Mouse (Mus musculus) erythroblast, embryonic 14.5 days (primary cell): Measurements from ENCODE around the gene Chst10. TPM values are rescaled to one million over a fixed set of nuclear protein-coding genes. Genes with fewer than 3 reads are reported as not detected.
A peak's percentile ranks its signal among the peaks of the same experiment; 100 is the strongest.

Experiments
- H3K27me3 ChIP-seq: 2 replicates; pipeline ENCODE4 v1.6.1; 2012; ENCODE audit warnings: inconsistent platforms; ENCODE audit not compliant: control insufficient read depth
- H3K36me3 ChIP-seq: 2 replicates; pipeline ENCODE4 v1.6.1; 2012; ENCODE audit warnings: mild to moderate bottlenecking, inconsistent platforms; ENCODE audit not compliant: control insufficient read depth
- H3K4me1 ChIP-seq: 2 replicates; pipeline ENCODE4 v1.6.1; 2012; ENCODE audit warnings: inconsistent platforms; ENCODE audit not compliant: control insufficient read depth
- H3K4me3 ChIP-seq: replicated peaks from 2 replicates; pipeline ENCODE3; 2012; ENCODE audit warnings: moderate library complexity, mild to moderate bottlenecking, inconsistent platforms
- H3K9me3 ChIP-seq: 2 replicates; pipeline ENCODE4 v1.6.1; 2012; ENCODE audit warnings: low read length, inconsistent platforms, mixed read lengths; ENCODE audit not compliant: control insufficient read depth
- GATA1 ChIP-seq: IDR thresholded peaks from 2 replicates; pipeline ENCODE4 v1.6.1; 2012; ENCODE audit warnings: low read length, inconsistent platforms, mixed read lengths
- TAL1 ChIP-seq: IDR thresholded peaks from 3 replicates; pipeline ENCODE4 v1.6.1; 2012; ENCODE audit warnings: low read length, inconsistent platforms, mixed read lengths
- polyA plus RNA-seq: library from polyadenylated mRNA; stranded (reverse); fragments of >175 nt; gene quantifications from 2 replicates; pipeline ENCODE4 v1.2.3, GENCODE M21; 2012

Gene Chst10
- polyA plus RNA-seq, 1 experiment: 0.02 TPM

- Histone ChIP-seq H3K4me3 (no peak overlapping the region), H3K4me1 (no peaks in the 10 kb centered on the region), H3K36me3 (no peaks in the 10 kb centered on the region), H3K27me3 (no peaks in the 10 kb centered on the region), H3K9me3 (no peaks in the 10 kb centered on the region)
- TF ChIP-seq GATA1 (no peak), TAL1 (no peak)
Measured at GRCm38 (mm10) chr1:38856196-38856595, 41.8 kb downstream of the Chst10 start.

- no peaks in the 10 kb centered on the region for H3K27me3 ChIP-seq
- H3K36me3 ChIP-seq: no peaks in the 10 kb centered on the region
- no peak overlapping the region for H3K4me3 ChIP-seq
- TF ChIP-seq GATA1 (no peak), TAL1 (no peak)
- H3K9me3 ChIP-seq: no peaks in the 10 kb centered on the region
- no peaks in the 10 kb centered on the region for H3K4me1 ChIP-seq
Measured at GRCm38 (mm10) chr1:38852250-38852649, 45.7 kb downstream of the Chst10 start.

- Histone ChIP-seq H3K4me3 (no peak overlapping the region), H3K4me1 (no peaks in the 10 kb centered on the region), H3K36me3 (no peaks in the 10 kb centered on the region), H3K27me3 (no peaks in the 10 kb centered on the region), H3K9me3 (no peaks in the 10 kb centered on the region)
- TF ChIP-seq GATA1: no peak
- TF ChIP-seq TAL1: no peak
Measured at GRCm38 (mm10) chr1:38850650-38851049, 47.3 kb downstream of the Chst10 start.

DNA sequence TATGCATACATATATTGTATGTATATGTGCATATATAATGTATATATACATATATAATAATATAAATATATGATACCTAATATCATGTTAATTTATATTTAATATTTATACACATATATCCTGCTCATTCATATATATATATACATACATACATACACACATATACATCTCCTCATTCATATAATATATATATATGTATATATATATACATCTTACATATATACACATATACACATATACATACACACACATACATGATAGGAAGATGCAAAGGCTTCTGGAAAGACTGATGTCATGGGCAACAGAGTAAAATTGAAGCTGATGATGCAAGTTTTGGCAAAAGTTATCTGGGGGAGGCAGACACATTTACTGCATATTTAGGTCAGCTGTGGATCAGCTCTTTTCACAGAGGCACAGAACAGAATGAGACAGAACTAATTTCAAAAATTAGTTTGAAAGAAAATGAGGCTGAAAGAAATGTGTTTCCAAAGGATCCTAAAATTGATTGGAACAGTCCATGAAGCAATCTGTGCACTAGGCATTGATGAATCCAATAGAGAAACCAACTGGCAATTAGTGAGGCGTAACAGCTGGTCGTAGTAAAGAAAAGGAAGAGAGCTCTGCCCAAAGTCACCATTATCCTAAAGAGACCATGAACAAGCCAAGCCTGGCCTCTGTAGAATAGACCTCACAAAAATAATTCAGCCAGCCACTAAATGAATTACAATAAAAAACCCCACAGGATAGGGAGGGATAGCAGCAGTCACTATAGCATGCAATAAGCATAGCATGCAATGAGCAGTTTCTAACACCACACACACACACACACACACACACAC lies 49.3 kb downstream of the Chst10 start:
- no peaks in the 10 kb centered on the region for H3K9me3 ChIP-seq
- H3K27me3 ChIP-seq: no peaks in the 10 kb centered on the region
- H3K4me3 ChIP-seq: no peak overlapping the region
- no peaks in the 10 kb centered on the region for H3K36me3 ChIP-seq
- H3K4me1 ChIP-seq: no peaks in the 10 kb centered on the region
- no peak for TF ChIP-seq GATA1
- no peak for TF ChIP-seq TAL1

DNA sequence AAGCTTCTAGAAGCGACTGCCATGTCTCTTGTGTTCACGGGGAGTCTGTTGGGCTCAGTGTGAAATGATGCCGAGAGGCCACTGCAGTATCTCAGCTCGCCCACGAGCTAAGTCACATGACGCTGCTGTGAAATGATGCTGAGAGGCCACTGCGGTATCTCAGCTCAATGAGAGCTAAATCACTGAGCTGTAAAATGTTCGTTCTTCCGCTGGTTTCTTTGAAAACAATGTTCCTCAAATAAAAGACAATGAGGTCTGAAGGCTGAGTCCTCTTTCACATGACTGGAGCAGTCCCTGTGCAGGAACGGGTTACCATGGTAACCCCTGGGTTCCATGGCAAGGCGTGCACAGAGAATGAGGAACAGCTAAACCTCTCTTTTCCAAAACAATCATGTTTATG lies 50.0 kb downstream of the Chst10 start:
- H3K27me3 ChIP-seq: no peaks in the 10 kb centered on the region
- no peaks in the 10 kb centered on the region for H3K4me1 ChIP-seq
- no peaks in the 10 kb centered on the region for H3K36me3 ChIP-seq
- H3K9me3 ChIP-seq: no peaks in the 10 kb centered on the region
- H3K4me3 ChIP-seq: no peak overlapping the region
- TF ChIP-seq TAL1: no peak
- no peak for TF ChIP-seq GATA1

- Histone ChIP-seq H3K4me3 (no peak overlapping the region), H3K9me3 (peaks cover 2% of the 10 kb centered on the region; the same call in 1 of the 2 replicates), H3K27me3 (peaks cover 2% of the 10 kb centered on the region; the same call in 1 of the 2 replicates), H3K36me3 (no peaks in the 10 kb centered on the region), H3K4me1 (no peaks in the 10 kb centered on the region)
- TF ChIP-seq GATA1 (no peak), TAL1 (no peak)
Measured at GRCm38 (mm10) chr1:38843275-38843674, 54.7 kb downstream of the Chst10 start.

GRCm38 (mm10) chr1:38842861-38843260 lies 55.1 kb downstream of the Chst10 start:
- Histone ChIP-seq H3K36me3 (no peaks in the 10 kb centered on the region), H3K4me1 (no peaks in the 10 kb centered on the region), H3K27me3 (peaks cover 6% of the 10 kb centered on the region), H3K9me3 (peaks cover 2% of the 10 kb centered on the region; the same call in 1 of the 2 replicates), H3K4me3 (no peak overlapping the region)
- no peak for TF ChIP-seq GATA1
- TF ChIP-seq TAL1: no peak

DNA sequence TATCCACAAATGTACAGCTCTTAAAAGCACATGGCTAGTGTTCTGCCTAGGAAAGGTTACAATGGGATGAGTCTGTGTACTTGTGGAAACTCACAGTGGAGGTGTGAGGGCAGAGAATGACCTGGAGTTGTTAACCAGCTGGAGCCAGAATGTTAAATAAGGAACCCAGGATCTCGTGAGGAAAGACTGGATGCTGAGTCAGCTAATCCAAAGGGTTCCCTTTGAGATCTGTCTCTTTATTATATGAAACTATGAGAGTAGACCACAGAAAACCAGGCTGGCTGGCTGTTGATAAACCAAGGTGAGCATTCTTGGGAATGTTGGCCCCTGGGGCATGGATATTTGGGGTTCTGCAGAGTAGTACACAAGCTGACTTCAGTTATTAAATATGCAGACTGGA lies 58.0 kb downstream of the Chst10 start:
- peaks cover 31% of the 10 kb centered on the region for H3K27me3 ChIP-seq

GRCm38 (mm10) chr1:38836477-38836872 lies 61.5 kb downstream of the Chst10 start, which contains the start of gene Lonrf2:
Gene Lonrf2, minus strand, starts transcription at chr1:38836711.
- H3K27me3 ChIP-seq: peaks cover 35% of the 10 kb centered on the region
- peak within 1 kb of the TSS; percentile 46 for H3K4me3 ChIP-seq
- no peak for TF ChIP-seq GATA1
- TF ChIP-seq TAL1: no peak
- H3K9me3 ChIP-seq: peaks cover 2% of the 10 kb centered on the region; the same call in 1 of the 2 replicates
- H3K4me1 ChIP-seq: no peaks in the 10 kb centered on the region
- H3K36me3 ChIP-seq: no peaks in the 10 kb centered on the region

More for the DNA sequence above, 58.0 kb downstream of the Chst10 start:
- H3K36me3 ChIP-seq: no peaks in the 10 kb centered on the region
- H3K9me3 ChIP-seq: peaks cover 2% of the 10 kb centered on the region; the same call in 1 of the 2 replicates
- TF ChIP-seq GATA1 (no peak), TAL1 (no peak)
- no peaks in the 10 kb centered on the region for H3K4me1 ChIP-seq
- H3K4me3 ChIP-seq: no peak overlapping the region
